Mouse (Mus musculus): ENCODE measurements at regions not wholly inside any gene's neighbourhood (a gene's known extent, or its start where the extent isn't known, plus 50 kb on each side); places are given as distances from the start of the nearest gene placed in this dataset.

- DNase-seq (ENCODE audit: low read depth, low spot score), result no peak
Measured at GRCm38 (mm10) chr10:122194139-122194538, 97.0 kb upstream of the Rxylt1 start.

- no peak for DNase-seq (ENCODE audit: low read depth, low spot score)
Measured at GRCm38 (mm10) chr10:122193343-122193742, 96.2 kb upstream of the Rxylt1 start.

DNA sequence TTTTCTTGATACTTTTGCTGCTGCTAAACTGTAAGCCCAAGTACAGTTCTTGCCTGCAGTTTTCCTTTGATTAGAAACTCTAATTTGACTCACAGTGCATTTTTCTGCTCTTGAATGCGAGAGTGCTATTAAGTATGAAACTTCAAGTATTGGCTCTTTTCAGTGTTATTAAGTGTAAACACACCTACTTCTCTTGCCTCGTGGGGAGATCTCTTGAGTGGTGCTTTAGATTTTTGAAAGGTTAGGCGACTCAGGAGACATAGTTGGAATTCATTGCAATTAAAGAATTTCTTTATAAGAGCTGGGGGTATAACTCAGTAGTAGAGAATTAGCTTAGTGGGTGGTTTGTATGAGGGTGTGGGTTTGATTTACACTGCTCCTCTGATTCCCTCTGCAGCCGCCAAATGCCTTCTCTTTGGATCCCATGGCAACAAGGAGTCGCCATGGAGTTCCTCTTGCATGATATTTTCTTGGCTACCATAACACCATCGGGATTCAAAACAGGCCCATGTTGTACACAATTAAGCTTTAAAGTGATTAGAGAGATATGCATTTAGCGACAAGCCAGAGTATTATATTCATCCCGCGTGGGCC lies 88.1 kb upstream of the Rxylt1 start:
- DNase-seq (ENCODE audit: low read depth, low spot score), result no peak

DNA sequence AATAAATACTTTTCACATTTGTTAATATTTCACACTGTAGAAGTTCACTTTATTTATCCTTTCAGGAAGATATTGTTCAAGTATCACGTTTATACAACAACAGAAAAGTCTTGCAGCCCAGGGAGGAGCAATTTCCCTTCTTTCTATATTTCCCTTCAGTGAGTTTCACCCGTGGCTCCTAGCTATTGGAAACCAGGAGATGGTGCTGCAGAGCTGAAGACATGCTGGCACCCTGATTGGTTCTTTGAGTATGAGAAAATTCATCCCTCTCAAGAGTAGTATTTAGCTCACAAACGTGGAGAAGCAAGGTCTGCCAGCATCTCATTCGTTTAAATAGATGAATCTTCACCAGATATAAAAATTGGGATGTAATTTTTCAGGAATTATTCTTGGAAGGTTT lies 85.9 kb upstream of the Rxylt1 start:
- no peak for DNase-seq (ENCODE audit: low read depth, low spot score)

DNA sequence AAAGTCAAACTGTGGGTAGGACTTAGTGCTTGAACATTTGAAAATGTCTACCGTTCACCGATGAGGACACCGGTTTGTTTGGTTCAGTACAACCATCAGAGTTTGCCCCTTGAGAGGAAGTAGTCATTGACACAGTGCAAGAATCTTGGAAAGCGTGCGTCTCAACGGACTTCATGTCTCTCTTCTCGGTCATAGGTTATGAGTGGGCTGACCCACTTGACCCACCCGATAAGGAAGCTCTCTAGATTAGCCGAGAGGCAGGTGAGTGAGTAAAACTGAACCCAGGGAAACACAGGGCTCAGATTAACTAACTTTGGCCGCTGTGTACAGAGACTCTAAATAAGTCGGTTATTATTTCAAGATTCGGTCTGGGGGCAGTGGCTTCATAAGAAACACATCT lies 51.9 kb upstream of the Rxylt1 start:
- no peak for DNase-seq (ENCODE audit: low read depth, low spot score)

DNA sequence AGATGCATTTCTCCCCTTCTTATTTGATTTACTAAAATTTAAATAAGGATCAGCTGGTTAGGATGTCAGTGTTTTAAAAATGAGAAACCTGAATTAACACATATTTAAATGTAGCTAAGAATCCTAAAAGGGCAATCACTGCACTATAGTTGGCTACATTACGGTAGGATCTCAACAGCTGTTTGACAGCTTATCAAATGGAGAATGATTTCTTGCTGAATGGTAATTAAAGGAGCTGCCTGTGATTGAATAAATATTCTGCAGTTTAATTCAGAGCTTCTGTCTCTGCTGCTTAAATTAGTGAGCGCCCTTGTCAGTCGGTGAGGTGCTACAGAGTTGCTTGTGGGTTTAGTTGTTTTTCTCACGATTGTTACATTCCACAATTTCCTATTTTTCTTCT lies 51.4 kb upstream of the Rxylt1 start:
- no peak for DNase-seq (ENCODE audit: low read depth, low spot score)
